Mouse (Mus musculus): ENCODE measurements around the gene Cabp2. TPM values are rescaled to one million over a fixed set of nuclear protein-coding genes. Genes with fewer than 3 reads are reported as not detected.
A peak's percentile ranks its signal among the peaks of the same experiment; 100 is the strongest.
"Not testable (repeated sequence)": the region's sequence is repeated elsewhere in the genome, so short reads cannot be mapped to it uniquely, and the experiment has no call there.

The Cabp2 gene
- polyA plus RNA-seq (2012; ENCODE audit: insufficient read depth, insufficient read length, missing spikeins): not detected in 2 replicates

DNA sequence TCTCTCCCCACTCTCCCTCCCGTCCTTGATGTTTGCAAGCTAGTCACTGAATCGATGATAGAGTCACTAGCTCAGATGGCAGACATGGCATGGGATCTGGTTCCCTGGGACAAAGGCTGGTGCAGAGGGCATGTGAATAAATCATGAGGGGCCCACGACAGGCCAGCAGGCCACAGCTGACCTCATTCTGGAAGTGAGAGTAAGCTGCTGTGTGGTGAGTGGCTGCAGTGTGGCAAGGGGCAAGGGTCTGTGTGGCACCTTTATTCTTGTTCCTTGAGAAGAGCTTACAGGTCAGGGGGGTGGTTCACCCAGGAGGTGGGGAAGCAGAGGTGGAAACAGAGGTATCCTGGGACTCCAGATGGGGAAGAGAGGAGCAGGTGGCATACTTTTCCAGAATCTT is at the start of gene Cabp2:
Gene Cabp2, plus strand, starts transcription at position 185 of the 400 bp plus-strand sequence.
- Histone ChIP-seq H3K4me1 (ENCODE audit: control insufficient read depth, insufficient read depth, low read length) (no peaks in the 10 kb centered on the region), H3K27ac (ENCODE audit: insufficient read depth, low read depth, low read length) (no peak within 1 kb of the TSS), H3K4me3 (ENCODE audit: insufficient read depth, low read length) (no peak within 1 kb of the TSS)
- TF ChIP-seq POLR2A (IDR thresholded peaks at IDR 0.05; ENCODE audit: borderline replicate concordance, low read depth, low read length) (no peak), CTCF (IDR thresholded peaks at IDR 0.05; ENCODE audit: low read depth, low read length) (no peak)

DNA sequence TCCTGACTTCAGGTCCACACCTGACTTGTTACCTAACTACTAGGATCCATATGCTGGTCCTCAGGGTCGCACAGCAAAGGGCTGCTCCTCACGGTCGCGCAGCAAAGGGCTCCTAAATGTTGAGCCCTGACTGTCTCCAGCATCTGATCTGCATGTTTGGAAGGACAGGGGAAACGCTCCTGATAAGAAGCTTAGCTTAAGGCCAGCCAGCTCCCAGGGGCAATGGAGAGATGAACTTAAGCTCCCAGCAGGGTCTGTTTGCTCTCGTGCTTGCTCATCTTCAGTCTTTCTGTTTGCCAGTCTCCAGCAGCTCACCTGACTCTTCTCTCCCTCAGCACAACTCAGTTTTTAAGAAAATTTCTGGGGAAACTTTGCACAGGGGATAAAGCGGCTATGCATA is 48.7 kb upstream of the Cabp2 start:
- no peak for TF ChIP-seq POLR2A (IDR thresholded peaks at IDR 0.05; ENCODE audit: borderline replicate concordance, low read depth, low read length)
- TF ChIP-seq CTCF (IDR thresholded peaks at IDR 0.05; ENCODE audit: low read depth, low read length): no peak
- H3K4me1 ChIP-seq (ENCODE audit: control insufficient read depth, insufficient read depth, low read length): peaks cover 6% of the 10 kb centered on the region; the same call in 1 of the 2 replicates
- no peak overlapping the region for H3K27ac ChIP-seq (ENCODE audit: insufficient read depth, low read depth, low read length)
- H3K4me3 ChIP-seq (ENCODE audit: insufficient read depth, low read length): no peak overlapping the region

DNA sequence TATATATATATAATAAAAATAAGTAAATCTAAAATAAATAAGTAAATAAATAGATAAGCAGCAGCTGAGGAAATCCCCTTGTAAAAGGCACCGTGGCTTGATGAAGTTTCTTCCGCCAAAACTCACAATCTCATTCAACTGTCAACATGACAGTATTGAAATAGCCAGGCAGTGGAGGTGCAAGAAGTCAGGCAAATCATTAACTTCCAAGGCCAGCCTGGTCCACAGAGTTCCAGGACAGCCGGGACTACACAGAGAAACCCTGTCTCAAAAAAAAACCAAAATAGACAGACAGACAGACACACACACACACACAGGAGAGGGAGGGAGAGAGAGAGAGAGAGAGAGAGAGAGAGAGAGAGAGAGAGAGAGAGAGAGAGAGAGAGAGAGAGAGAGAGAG is 48.1 kb upstream of the Cabp2 start:
- TF ChIP-seq CTCF (IDR thresholded peaks at IDR 0.05; ENCODE audit: low read depth, low read length): no peak
- no peak for TF ChIP-seq POLR2A (IDR thresholded peaks at IDR 0.05; ENCODE audit: borderline replicate concordance, low read depth, low read length)
- Histone ChIP-seq H3K27ac (ENCODE audit: insufficient read depth, low read depth, low read length) (no peak overlapping the region), H3K4me3 (ENCODE audit: insufficient read depth, low read length) (no peak overlapping the region), H3K4me1 (ENCODE audit: control insufficient read depth, insufficient read depth, low read length) (peaks cover 9% of the 10 kb centered on the region)

DNA sequence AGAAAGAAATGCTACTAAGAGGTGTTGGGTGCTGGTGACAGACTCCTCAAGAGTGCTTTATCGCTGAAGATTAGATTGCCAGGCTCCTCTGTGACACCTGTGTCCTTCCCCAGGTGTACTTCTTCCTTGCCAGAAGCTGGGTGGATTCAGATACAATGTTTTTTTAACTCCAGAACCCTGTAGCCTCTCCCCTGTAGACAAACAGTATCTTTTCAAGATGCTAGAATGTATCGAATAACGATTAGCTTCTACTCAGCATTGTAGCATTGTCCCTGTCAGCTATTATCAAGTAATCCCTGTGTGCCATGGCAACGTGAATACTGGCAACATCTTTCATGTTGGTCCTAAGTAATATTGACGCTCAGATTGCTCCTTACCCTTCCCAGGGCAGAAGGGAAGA is 47.6 kb upstream of the Cabp2 start:
- no peak overlapping the region for H3K27ac ChIP-seq (ENCODE audit: insufficient read depth, low read depth, low read length)
- H3K4me3 ChIP-seq (ENCODE audit: insufficient read depth, low read length): no peak overlapping the region
- H3K4me1 ChIP-seq (ENCODE audit: control insufficient read depth, insufficient read depth, low read length): peaks cover 9% of the 10 kb centered on the region
- TF ChIP-seq POLR2A (IDR thresholded peaks at IDR 0.05; ENCODE audit: borderline replicate concordance, low read depth, low read length) (no peak), CTCF (IDR thresholded peaks at IDR 0.05; ENCODE audit: low read depth, low read length) (no peak)

DNA sequence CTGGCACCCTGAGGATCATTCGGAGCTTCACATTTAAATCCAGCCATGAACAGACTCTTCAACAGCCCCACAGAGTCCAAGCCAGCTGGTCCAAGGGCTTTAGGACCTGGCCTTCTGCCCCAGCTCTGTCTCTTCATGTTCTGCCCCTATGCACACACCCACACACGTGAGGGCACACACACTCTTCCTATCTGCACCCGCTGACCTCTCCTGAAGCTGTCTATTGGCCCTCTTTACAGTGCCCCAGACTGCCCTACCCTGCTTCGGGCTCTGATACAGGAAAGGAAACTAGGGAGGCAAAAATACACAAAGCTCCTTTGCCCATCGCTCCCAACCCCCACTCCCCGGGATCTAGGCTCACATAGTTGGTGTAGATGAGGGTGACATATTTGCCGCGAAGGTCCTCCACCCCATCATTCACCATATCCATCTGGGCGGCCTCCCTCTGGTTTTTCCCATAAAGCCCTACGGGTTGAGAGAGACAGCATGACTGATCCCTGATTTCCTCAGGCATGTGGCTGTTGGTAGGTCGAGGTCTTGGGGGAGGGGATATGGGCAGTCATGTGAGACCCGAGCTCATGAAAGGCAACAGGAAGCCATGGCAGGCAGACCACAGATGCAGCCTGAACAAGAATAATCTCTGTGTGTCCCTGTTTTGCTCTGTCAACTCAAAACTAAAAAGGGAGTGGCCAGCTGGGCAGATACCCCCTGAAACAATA is 44.9 kb upstream of the Cabp2 start:
- no peak overlapping the region; the same call in 1 of the 2 replicates for H3K4me3 ChIP-seq (ENCODE audit: insufficient read depth, low read length)
- no peak for TF ChIP-seq CTCF (IDR thresholded peaks at IDR 0.05; ENCODE audit: low read depth, low read length)
- TF ChIP-seq POLR2A (IDR thresholded peaks at IDR 0.05; ENCODE audit: borderline replicate concordance, low read depth, low read length): no peak
- peaks cover 9% of the 10 kb centered on the region for H3K4me1 ChIP-seq (ENCODE audit: control insufficient read depth, insufficient read depth, low read length)
- no peak overlapping the region for H3K27ac ChIP-seq (ENCODE audit: insufficient read depth, low read depth, low read length)

DNA sequence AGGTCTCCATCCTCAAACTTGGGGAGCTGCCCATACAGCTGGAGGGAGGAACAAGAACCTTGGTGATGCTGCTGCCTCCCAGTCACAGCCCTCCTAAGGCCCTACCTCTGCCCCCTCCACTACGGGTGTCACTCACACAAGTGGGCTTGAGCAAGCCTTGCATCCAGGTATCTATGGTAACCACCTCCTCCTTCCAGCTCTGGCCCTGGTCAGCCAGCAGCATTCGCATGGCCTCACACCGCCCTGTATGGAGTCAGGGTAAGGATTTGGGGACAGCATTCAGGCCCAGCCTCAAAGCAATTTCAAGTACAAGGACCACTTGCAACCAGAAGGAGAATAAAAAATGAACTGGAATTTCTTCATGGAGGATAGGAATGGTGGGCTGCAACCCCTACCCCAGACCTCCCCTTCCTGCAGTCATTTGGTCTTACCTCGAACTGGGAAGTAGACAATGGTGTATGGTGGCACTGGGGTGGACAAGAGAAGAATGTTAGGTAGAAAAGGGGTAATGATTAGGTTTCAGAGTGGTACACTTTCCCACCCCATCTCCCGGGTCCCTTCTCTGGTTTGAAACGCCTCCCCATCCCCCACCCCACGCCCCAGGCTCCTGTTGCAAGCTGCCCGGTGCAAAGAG is 44.1 kb upstream of the Cabp2 start:
- H3K4me3 ChIP-seq (ENCODE audit: insufficient read depth, low read length): peak overlapping the region; percentile 83
- not testable (repeated sequence) for H3K4me1 ChIP-seq (ENCODE audit: control insufficient read depth, insufficient read depth, low read length); H3K27ac ChIP-seq (ENCODE audit: insufficient read depth, low read depth, low read length)

DNA sequence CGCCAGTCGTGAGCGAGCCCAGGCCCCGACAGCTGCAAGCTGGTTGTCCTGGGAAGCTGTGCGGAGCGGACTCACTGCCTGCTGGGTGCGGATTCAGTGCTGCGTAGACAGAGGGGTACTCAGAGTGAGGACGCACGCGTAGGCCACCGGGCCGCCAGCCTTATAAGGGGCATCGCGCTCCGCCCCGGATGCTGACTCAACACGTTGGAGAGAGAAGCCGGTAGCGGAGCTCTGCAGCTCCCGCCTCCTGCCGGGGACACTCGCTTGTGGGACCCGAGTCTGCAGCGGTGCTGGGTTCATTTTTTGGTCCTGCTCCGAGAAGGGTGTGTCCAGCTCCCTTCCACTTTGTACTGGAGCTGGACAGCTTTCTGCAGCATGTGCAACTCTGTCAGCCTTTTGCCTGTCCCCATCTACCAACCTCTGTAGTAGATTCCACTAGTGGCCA is 43.6 kb upstream of the Cabp2 start, which contains the start of gene Gstp1:
Gene Gstp1, minus strand, starts transcription at position 198 of the 445 bp plus-strand sequence.
- TF ChIP-seq POLR2A (IDR thresholded peaks at IDR 0.05; ENCODE audit: borderline replicate concordance, low read depth, low read length) (no peak), CTCF (IDR thresholded peaks at IDR 0.05; ENCODE audit: low read depth, low read length) (no peak)
- Histone ChIP-seq H3K27ac (ENCODE audit: insufficient read depth, low read depth, low read length) (no peak within 1 kb of the TSS), H3K4me1 (ENCODE audit: control insufficient read depth, insufficient read depth, low read length) (peaks cover 9% of the 10 kb centered on the region), H3K4me3 (ENCODE audit: insufficient read depth, low read length) (peak within 1 kb of the TSS; percentile 83)

DNA sequence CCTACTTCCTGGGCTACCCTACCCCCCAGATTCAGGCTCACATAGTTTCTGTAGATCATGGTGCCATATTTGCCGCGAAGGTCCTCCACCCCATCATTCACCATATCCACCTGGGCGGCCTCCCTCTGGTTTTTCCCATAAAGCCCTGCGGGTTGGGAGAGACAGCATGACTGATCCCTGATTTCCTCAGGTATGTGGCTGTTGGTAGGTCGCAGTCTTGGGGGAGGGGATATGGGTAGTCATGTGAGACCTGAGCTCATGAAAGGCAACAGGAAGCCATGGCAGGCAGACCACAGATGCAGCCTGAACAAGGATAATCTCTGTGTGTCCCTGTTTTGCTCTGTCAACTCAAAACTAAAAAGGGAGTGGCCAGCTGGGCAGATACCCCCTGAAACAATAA is 40.4 kb upstream of the Cabp2 start:
- not testable (repeated sequence) for H3K4me3 ChIP-seq (ENCODE audit: insufficient read depth, low read length); H3K27ac ChIP-seq (ENCODE audit: insufficient read depth, low read depth, low read length)
- H3K4me1 ChIP-seq (ENCODE audit: control insufficient read depth, insufficient read depth, low read length): peaks cover 11% of the 10 kb centered on the region

DNA sequence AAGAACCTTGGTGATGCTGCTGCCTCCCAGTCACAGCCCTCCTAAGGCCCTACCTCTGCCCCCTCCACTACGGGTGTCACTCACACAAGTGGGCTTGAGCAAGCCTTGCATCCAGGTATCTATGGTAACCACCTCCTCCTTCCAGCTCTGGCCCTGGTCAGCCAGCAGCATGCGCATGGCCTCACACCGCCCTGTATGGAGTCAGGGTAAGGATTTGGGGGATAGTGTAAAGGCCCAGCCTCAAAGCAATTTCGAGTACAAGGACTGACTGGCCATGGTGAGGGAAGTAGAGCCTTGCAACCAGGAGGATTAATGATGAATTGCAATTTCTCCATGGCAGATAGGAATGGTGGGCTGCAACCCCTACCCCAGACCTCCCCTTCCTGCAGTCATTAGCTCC is 39.9 kb upstream of the Cabp2 start:
- peaks cover 13% of the 10 kb centered on the region for H3K4me1 ChIP-seq (ENCODE audit: control insufficient read depth, insufficient read depth, low read length)
- H3K4me3 ChIP-seq (ENCODE audit: insufficient read depth, low read length); H3K27ac ChIP-seq (ENCODE audit: insufficient read depth, low read depth, low read length): not testable (repeated sequence)

DNA sequence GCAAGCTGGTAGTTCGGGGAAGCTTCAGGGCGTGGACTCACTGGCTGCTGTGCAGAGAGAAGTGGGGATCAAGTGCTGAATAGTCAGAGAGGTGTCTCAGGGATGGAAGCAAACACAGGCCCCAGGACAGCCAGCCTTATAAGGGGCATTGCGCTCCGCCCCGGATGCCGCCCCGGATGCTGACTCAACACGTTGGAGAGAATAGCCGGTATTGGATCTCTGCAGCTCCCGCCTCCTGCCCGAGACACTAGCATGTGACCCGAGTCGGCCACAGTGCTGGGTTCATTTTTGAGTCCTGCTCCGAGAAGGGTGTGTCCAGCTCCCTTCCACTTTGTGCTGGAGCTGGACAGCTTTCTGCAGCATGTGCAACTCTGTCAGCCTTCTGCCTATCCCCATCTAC is 39.3 kb upstream of the Cabp2 start:
- no peak overlapping the region for H3K4me3 ChIP-seq (ENCODE audit: insufficient read depth, low read length)
- H3K27ac ChIP-seq (ENCODE audit: insufficient read depth, low read depth, low read length): no peak overlapping the region
- H3K4me1 ChIP-seq (ENCODE audit: control insufficient read depth, insufficient read depth, low read length): peaks cover 10% of the 10 kb centered on the region; the same call in 1 of the 2 replicates
- TF ChIP-seq POLR2A (IDR thresholded peaks at IDR 0.05; ENCODE audit: borderline replicate concordance, low read depth, low read length): no peak
- TF ChIP-seq CTCF (IDR thresholded peaks at IDR 0.05; ENCODE audit: low read depth, low read length): no peak

DNA sequence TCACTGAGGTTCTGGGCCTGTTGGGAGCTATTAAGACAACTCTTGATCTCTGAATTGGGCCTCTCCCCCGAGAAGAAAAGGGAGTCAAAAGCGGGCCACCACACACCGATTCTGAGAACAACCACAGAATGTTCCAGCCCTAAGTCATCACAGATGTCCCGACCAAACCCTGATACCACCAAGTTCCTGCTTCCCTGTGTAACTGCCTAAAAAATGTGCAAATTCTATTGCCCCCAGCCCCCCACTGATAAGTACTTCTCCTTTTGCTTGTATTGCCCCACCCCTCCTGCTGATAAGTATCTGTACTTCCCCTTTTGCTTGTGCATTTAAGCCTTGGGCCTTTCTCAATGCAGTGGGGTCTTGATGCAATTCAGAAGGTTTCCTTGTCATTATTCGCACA is 37.3 kb upstream of the Cabp2 start:
- H3K27ac ChIP-seq (ENCODE audit: insufficient read depth, low read depth, low read length); H3K4me3 ChIP-seq (ENCODE audit: insufficient read depth, low read length); H3K4me1 ChIP-seq (ENCODE audit: control insufficient read depth, insufficient read depth, low read length): not testable (repeated sequence)
